Mouse (Mus musculus) heart, postnatal 0 days (tissue): ENCODE data around the gene Olfr317.
"Not testable (repeated sequence)": the region's sequence is repeated elsewhere in the genome, so short reads cannot be mapped to it uniquely, and the experiment has no call there.

ENCODE experiments used
- CTCF ChIP-seq: IDR thresholded peaks from 2 replicates; pipeline ENCODE4 v1.5.1; 2016; ENCODE audit warnings: antibody characterized with exemption, control low read depth, low read depth
- EP300 ChIP-seq: IDR thresholded peaks from 2 replicates; pipeline ENCODE4 v1.6.1; 2016; ENCODE audit warnings: antibody characterized with exemption, low read depth

- TF ChIP-seq CTCF, EP300: not testable (repeated sequence)
Measured at GRCm38 (mm10) chr11:58751096-58751495, 12.1 kb upstream of the Olfr317 start.
